Mouse (Mus musculus) forebrain, embryonic 13.5 days (tissue): ENCODE measurements at regions not wholly inside any gene's neighbourhood (a gene's known extent, or its start where the extent isn't known, plus 50 kb on each side); places are given as distances from the start of the nearest gene placed in this dataset.

ENCODE experiments used
- ATAC-seq: fragments of 200-750 bp; cut with Nextera tagmentation; 2 replicates; pipeline ENCODE4 v1.8.0; 2017
- H3K27ac ChIP-seq: fragments of 300-500 bp; sonication (generic); 2 replicates; pipeline ENCODE4 v1.5.1; 2015; ENCODE audit warnings: inconsistent platforms, mild to moderate bottlenecking, moderate library complexity
- H3K27me3 ChIP-seq: fragments of 300-500 bp; sonication (generic); 2 replicates; pipeline ENCODE4 v1.6.1; 2015; ENCODE audit warnings: mild to moderate bottlenecking, inconsistent platforms
- H3K36me3 ChIP-seq: fragments of 300-500 bp; sonication (generic); 2 replicates; pipeline ENCODE4 v1.6.1; 2015; ENCODE audit warnings: mild to moderate bottlenecking, inconsistent platforms; ENCODE audit not compliant: poor library complexity, severe bottlenecking
- H3K4me1 ChIP-seq: fragments of 300-500 bp; sonication (generic); 2 replicates; pipeline ENCODE4 v1.6.1; 2015; ENCODE audit warnings: inconsistent platforms
- H3K4me2 ChIP-seq: fragments of 300-500 bp; sonication (generic); 2 replicates; pipeline ENCODE4 v1.6.1; 2015; ENCODE audit warnings: inconsistent platforms, mild to moderate bottlenecking, moderate library complexity
- H3K4me3 ChIP-seq: fragments of 300-500 bp; sonication (generic); 2 replicates; pipeline ENCODE4 v1.5.1; 2015; ENCODE audit warnings: mild to moderate bottlenecking, inconsistent platforms
- H3K9ac ChIP-seq: fragments of 300-500 bp; sonication (generic); 2 replicates; pipeline ENCODE4 v1.6.1; 2015; ENCODE audit warnings: mild to moderate bottlenecking, inconsistent platforms
- H3K9me3 ChIP-seq: fragments of 300-500 bp; sonication (generic); replicated peaks from 2 replicates; pipeline ENCODE4 v1.6.1; 2016; ENCODE audit warnings: inconsistent platforms
- WGBS: fragments of 180-500 bp; shearing (Covaris S2); methylation state at CpG from one replicate; pipeline ENCODE4 v1.1.7; 2015; 5-methylcytosine and 5-hydroxymethylcytosine counted together

DNA sequence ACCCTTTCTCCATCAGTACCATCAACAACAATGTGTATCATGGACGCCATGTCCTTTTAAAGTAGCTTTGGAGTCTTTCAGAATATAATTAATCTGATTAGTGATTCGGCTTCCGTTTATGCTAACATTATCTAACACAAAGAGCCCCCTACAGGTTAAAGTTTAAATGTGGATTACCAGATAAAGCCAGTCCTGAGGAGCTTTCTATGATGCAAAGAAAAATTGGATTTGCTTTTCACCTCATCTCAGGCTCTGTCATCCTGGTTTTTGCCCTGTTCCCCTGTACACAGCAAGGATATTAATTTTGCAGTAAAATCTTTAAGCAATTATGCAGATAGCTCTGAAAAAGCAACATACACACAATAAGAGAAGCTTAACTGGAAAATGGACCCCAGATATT lies 412.7 kb upstream of the Tbc1d2b start:
- no peak overlapping the region for H3K9ac ChIP-seq
- H3K4me3 ChIP-seq, result no peak overlapping the region
- H3K36me3 ChIP-seq, result no peaks in the 10 kb centered on the region
- H3K4me1 ChIP-seq, result no peaks in the 10 kb centered on the region
- WGBS, result 7% methylated on average over 3 of the region's 3 CpGs
- H3K9me3 ChIP-seq, result no peaks in the 10 kb centered on the region
- no peaks in the 10 kb centered on the region for H3K27me3 ChIP-seq
- H3K27ac ChIP-seq, result no peak overlapping the region
- no peak overlapping the region for H3K4me2 ChIP-seq
- no peak for ATAC-seq

GRCm38 (mm10) chr9:90690066-90690465 lies 419.5 kb upstream of the Tbc1d2b start:
- WGBS, result 78% methylated on average over 12 of the region's 12 CpGs
- peaks cover 20% of the 10 kb centered on the region for H3K4me1 ChIP-seq
- H3K27ac ChIP-seq, result no peak overlapping the region
- H3K9ac ChIP-seq, result no peak overlapping the region
- H3K9me3 ChIP-seq, result no peaks in the 10 kb centered on the region
- no peak overlapping the region for H3K4me2 ChIP-seq
- H3K36me3 ChIP-seq, result no peaks in the 10 kb centered on the region
- ATAC-seq, result no peak
- no peak overlapping the region for H3K4me3 ChIP-seq
- H3K27me3 ChIP-seq, result peaks cover 9% of the 10 kb centered on the region; the same call in 1 of the 2 replicates

GRCm38 (mm10) chr9:90691137-90691536 lies 420.5 kb upstream of the Tbc1d2b start:
- H3K9ac ChIP-seq, result no peak overlapping the region
- H3K9me3 ChIP-seq, result no peaks in the 10 kb centered on the region
- H3K36me3 ChIP-seq, result no peaks in the 10 kb centered on the region
- no peak overlapping the region for H3K27ac ChIP-seq
- H3K4me2 ChIP-seq, result no peak overlapping the region
- no peak overlapping the region for H3K4me3 ChIP-seq
- H3K27me3 ChIP-seq, result peaks cover 15% of the 10 kb centered on the region; the same call in 1 of the 2 replicates
- no peak for ATAC-seq
- H3K4me1 ChIP-seq, result peaks cover 20% of the 10 kb centered on the region

DNA sequence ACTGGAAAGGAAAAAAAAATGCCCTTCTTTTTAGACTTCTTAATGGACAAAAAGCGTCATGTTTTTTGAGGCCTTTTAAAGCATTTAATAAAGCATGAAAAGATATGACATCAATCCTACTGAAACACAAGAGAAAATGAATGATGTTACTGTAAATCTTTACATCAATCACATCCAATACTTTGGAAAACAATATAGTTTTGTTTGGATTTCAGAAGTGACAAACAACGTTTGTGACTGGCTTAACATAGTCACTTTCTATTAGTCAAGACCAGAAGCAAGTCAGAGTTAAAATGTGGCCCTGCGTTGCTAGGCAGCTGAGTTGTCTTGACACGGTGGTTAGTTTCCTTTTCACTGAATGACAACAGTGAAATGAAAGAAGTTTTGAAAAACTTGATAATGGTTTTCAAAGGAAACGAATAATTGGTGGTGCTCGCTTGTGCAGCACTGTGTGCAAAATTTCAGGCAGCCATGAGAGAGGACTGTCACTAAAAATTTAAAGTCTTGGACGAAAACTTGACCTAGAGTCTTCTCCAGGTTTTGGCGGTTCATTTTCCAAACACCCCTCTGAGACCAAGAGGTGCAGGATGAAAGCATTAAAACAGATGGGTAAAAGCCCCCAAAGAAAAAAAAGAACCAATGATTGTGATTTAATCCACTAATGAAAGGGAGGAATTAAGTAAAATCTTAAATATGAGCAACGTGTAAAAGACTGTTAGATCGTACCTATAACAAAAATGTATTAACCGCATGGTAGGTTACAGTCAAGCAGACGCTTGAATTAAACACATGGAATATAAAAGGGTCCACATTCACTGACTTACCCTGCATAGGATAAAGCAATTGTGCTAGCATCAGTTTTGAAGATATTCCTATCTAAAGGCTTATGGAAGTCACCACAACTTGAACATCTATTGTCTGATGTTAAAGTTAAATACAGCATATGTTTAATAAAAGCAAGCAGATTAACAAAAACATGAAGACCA lies 421.4 kb upstream of the Tbc1d2b start:
- no peaks in the 10 kb centered on the region for H3K9me3 ChIP-seq
- WGBS, result 9% methylated on average over 12 of the region's 12 CpGs
- ATAC-seq, result no peak

DNA sequence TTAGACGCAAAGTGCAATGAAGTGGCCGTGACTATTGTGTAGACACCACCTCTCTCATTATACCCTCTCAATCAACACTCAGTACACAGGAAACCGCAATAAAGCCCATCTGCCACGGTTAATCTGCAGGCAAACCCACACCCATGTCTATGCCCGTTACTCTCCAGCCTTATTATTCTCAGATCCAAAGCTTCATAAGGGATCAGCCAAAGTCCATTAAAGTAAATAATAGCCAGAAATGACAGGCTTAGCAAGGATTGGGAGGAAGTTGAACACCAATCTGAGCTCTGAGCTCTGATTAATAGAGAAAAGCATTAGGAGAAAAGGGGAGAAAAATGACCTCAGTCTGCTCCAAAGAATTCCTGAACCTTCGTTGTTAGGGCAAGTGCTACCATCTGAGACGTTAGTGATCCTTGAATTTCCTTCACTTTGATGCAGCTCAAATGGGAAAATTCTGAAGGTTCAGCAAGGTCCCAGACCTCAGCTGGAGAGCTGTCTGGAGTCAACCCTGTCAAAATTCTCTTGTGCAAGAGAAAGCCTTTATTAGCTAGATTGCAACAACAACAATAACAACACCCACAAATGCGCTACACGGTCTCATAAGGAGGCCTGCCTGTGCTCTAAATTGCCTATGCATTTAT lies 422.5 kb upstream of the Tbc1d2b start:
- H3K9me3 ChIP-seq, result no peaks in the 10 kb centered on the region
- 5% methylated on average over 9 of the region's 9 CpGs for WGBS
- ATAC-seq, result peak; percentile 95
- peaks cover 15% of the 10 kb centered on the region; the same call in 1 of the 2 replicates for H3K27me3 ChIP-seq
- H3K4me3 ChIP-seq, result no peak overlapping the region
- peaks cover 20% of the 10 kb centered on the region for H3K4me1 ChIP-seq
- no peak overlapping the region for H3K9ac ChIP-seq
- H3K27ac ChIP-seq, result peak overlapping the region; percentile 11
- no peaks in the 10 kb centered on the region for H3K36me3 ChIP-seq
- H3K4me2 ChIP-seq, result peak overlapping the region; percentile 15

More for the DNA sequence above, 421.4 kb upstream of the Tbc1d2b start:
- Histone ChIP-seq H3K4me1 (peaks cover 20% of the 10 kb centered on the region), H3K4me3 (no peak overlapping the region), H3K36me3 (no peaks in the 10 kb centered on the region), H3K27ac (peak overlapping the region; percentile 15), H3K4me2 (peak overlapping the region; percentile 38), H3K9ac (no peak overlapping the region), H3K27me3 (peaks cover 15% of the 10 kb centered on the region; the same call in 1 of the 2 replicates)

DNA sequence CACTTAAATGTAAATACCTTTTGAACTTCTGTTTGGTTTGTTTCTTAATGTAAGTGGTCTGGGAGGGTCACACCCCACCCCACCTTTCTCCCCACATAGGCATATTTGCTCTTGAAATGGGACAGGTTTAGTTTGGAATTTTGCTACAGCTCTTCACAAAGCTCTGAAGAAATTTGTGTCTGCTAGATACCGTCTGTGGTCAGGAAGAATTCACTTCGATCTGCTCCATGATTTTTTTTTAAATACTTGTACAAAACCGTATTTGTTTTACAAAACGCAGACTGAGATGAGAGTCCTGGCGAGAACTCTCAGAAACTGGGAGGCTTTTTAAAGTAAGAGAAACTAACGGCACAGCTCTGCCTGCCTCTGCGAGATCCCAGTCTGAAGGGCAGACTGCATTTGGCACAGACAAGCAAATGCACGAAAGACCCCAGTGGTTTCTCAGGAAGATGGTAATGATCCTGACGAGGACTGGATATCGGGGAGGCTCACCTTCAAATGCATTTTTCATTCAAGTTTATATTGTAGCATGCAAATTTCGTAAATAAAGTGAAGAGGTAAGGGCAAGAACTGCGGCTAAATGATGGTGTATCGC lies 423.5 kb upstream of the Tbc1d2b start:
- no peaks in the 10 kb centered on the region for H3K9me3 ChIP-seq
- ATAC-seq, result no peak
- peaks cover 20% of the 10 kb centered on the region for H3K4me1 ChIP-seq
- H3K9ac ChIP-seq, result peak overlapping the region; percentile 12
- peak overlapping the region; percentile 37 for H3K4me2 ChIP-seq
- H3K4me3 ChIP-seq, result no peak overlapping the region
- peak overlapping the region; percentile 76 for H3K27ac ChIP-seq
- peaks cover 15% of the 10 kb centered on the region; the same call in 1 of the 2 replicates for H3K27me3 ChIP-seq
- WGBS, result 26% methylated on average over 13 of the region's 13 CpGs
- H3K36me3 ChIP-seq, result no peaks in the 10 kb centered on the region

- WGBS, result 68% methylated on average over 7 of the region's 7 CpGs
- H3K36me3 ChIP-seq, result no peaks in the 10 kb centered on the region
- ATAC-seq, result no peak
- no peak overlapping the region for H3K9ac ChIP-seq
- peaks cover 15% of the 10 kb centered on the region; the same call in 1 of the 2 replicates for H3K27me3 ChIP-seq
- peaks cover 27% of the 10 kb centered on the region for H3K4me1 ChIP-seq
- 0 out of 2 replicates have a peak overlapping the region, but pooled peaks have one; percentile 5 for H3K4me2 ChIP-seq
- H3K4me3 ChIP-seq, result no peak overlapping the region
- H3K9me3 ChIP-seq, result no peaks in the 10 kb centered on the region
- H3K27ac ChIP-seq, result no peak overlapping the region
Observed at GRCm38 (mm10) chr9:90695693-90696092, 425.1 kb upstream of the Tbc1d2b start.

GRCm38 (mm10) chr9:90697279-90698000 lies 426.8 kb upstream of the Tbc1d2b start:
- Histone ChIP-seq H3K9me3 (no peaks in the 10 kb centered on the region), H3K27me3 (peaks cover 15% of the 10 kb centered on the region; the same call in 1 of the 2 replicates), H3K36me3 (no peaks in the 10 kb centered on the region), H3K4me3 (no peak overlapping the region), H3K27ac (peak overlapping the region; percentile 37), H3K4me1 (peaks cover 30% of the 10 kb centered on the region), H3K9ac (0 out of 2 replicates have a peak overlapping the region, but pooled peaks have one; percentile 17), H3K4me2 (peak overlapping the region; percentile 27)
- ATAC-seq, result no peak
- WGBS, result 43% methylated on average over 11 of the region's 11 CpGs

DNA sequence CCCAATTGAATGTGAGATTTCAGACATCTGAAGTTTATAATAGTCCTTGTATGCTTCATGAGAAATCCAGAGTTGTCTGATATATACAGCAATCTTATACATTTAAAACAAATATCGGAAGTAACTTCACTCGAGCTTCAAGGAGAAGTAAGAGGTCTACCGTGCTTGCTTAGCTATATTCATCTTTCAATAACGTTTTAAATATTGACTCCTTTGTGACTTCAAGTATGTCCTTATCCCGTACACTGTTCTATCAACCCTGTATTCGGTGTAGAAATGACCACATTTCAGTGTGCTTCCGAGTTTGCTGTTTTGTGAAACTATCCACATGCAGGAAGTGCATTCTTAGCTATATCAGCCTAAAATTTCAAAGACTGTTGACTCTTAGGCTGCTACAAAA lies 427.8 kb upstream of the Tbc1d2b start:
- Histone ChIP-seq H3K27ac (no peak overlapping the region), H3K36me3 (no peaks in the 10 kb centered on the region), H3K9me3 (no peaks in the 10 kb centered on the region), H3K9ac (no peak overlapping the region), H3K4me3 (no peak overlapping the region), H3K27me3 (peaks cover 15% of the 10 kb centered on the region; the same call in 1 of the 2 replicates), H3K4me2 (no peak overlapping the region), H3K4me1 (peaks cover 23% of the 10 kb centered on the region)
- ATAC-seq, result no peak
- WGBS, result 61% methylated on average over 7 of the region's 7 CpGs

DNA sequence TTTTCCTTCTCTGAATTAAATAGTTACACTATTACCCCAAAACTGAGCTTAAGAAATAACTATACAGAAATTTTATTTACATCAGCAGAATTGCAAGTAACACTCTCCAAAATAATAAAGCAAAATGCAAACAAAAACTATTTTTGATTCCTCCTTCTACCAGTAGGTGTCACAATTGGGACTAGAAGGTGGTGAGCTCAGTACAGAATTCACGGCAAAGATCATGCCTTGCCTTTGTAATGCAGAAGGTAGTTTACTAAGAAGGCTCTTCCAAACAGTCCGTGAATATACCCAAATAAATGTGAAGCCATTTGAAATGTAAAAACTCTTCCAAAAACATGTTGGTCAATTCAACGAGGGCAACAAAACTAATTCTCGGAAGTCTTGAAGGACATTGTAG lies 428.5 kb upstream of the Tbc1d2b start:
- Histone ChIP-seq H3K27me3 (peaks cover 13% of the 10 kb centered on the region; the same call in 1 of the 2 replicates), H3K4me2 (no peak overlapping the region), H3K4me3 (no peak overlapping the region), H3K36me3 (no peaks in the 10 kb centered on the region), H3K9ac (no peak overlapping the region), H3K9me3 (no peaks in the 10 kb centered on the region), H3K4me1 (peaks cover 19% of the 10 kb centered on the region), H3K27ac (no peak overlapping the region)
- WGBS, result 22% methylated on average over 4 of the region's 4 CpGs
- peak; percentile 57 for ATAC-seq
